In the genomic region with DNA sequence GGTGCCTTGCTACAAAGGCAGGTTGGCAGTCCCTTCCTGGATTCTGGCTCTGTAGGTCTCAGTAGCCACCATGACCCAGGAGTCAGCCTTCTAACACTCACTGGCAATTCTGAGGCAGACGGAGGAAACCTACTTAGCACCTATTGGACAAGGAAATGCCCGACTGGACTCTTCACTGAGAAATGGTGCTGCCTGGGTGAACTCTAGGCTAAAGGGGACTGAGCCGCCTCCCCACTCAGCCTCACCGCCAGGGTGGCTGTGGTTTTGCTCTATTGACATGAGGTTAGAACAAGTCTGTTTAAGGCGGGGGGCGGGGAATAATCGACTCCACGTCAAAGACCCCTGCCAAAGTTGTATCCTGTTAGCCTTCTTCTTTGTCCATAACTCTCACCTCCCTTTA, we compare ENCODE assay signal across 14 mouse cellular contexts.
"Had no signal": no experiment of that assay in that cellular context is flagged by ENCODE, and none has a peak within 500 bp of the region (broad histone marks: within the 10 kb centered on the region; RNA-seq: fewer than 3 reads in every experiment).

No protein-coding gene starts in this region.

- H3K4me3 ChIP-seq: limb, embryonic 12.5 days; liver, embryonic 12.5 days; lung, embryonic 15.5 days; midbrain, embryonic 12.5 days; neural tube, embryonic 13.5 days; stomach, embryonic 15.5 days had no signal

- H3K9ac ChIP-seq: limb, embryonic 12.5 days; liver, embryonic 12.5 days; lung, embryonic 15.5 days; midbrain, embryonic 12.5 days; neural tube, embryonic 13.5 days; stomach, embryonic 15.5 days had no signal

- H3K4me2 ChIP-seq: limb, embryonic 12.5 days; lung, embryonic 15.5 days; midbrain, embryonic 12.5 days; neural tube, embryonic 13.5 days; stomach, embryonic 15.5 days had no signal

- DNase-seq: kidney, adult 8-10 months; kidney, postnatal 25 days; lung, postnatal 14 days; right cerebral cortex, postnatal 14 days had no signal

- ATAC-seq: hindbrain, postnatal 0 days; liver, embryonic 12.5 days; midbrain, embryonic 16.5 days had no signal

- H3K27me3 ChIP-seq: limb, embryonic 12.5 days; liver, embryonic 12.5 days; lung, embryonic 15.5 days; megakaryocyte, embryonic 14.5 days; neural tube, embryonic 13.5 days; stomach, embryonic 15.5 days had no signal

- H3K27ac ChIP-seq: hindbrain, postnatal 0 days; limb, embryonic 12.5 days; liver, embryonic 12.5 days; lung, embryonic 15.5 days; macrophage; midbrain, embryonic 12.5 days; neural tube, embryonic 13.5 days; stomach, embryonic 15.5 days had no signal

- H3K9me3 ChIP-seq: limb, embryonic 12.5 days; liver, embryonic 12.5 days; lung, embryonic 15.5 days; megakaryocyte, embryonic 14.5 days; midbrain, embryonic 12.5 days; neural tube, embryonic 13.5 days; stomach, embryonic 15.5 days had no signal
